24 mouse cellular contexts compared by ENCODE assay signal in the genomic region with DNA sequence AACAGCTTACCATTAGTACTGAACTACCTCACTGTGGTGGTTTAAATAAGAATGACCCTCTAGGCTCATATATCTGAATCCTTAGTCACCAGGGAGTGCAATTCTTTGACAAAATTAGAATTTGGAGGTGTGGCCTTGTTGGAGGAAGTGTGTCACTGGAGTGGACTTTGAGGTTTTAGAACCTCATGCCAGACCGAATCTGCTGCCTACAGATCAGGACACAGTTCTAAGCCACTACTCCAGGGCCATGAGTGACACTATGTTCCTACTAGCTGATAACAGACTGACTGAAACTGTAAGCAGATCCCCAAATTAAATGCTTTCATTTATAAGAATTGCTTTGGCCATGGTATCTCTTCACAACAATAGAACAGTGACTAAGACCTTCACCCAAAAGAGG.
"Had no signal": no experiment of that assay in that cellular context is flagged by ENCODE, and none has a peak within 500 bp of the region (broad histone marks: within the 10 kb centered on the region; RNA-seq: fewer than 3 reads in every experiment).

No protein-coding gene starts in this region.

- ATAC-seq: liver, embryonic 12.5 days; midbrain, embryonic 15.5 days had no signal

- H3K4me3 ChIP-seq: kidney, embryonic 15.5 days; left cerebral cortex, adult 2 months; limb, embryonic 12.5 days; limb, embryonic 15.5 days; liver, embryonic 12.5 days; liver, embryonic 15.5 days; midbrain, embryonic 12.5 days; midbrain, embryonic 15.5 days; neural tube, embryonic 12.5 days; neural tube, embryonic 15.5 days had no signal

- DNase-seq: kidney, adult 11 months; kidney, adult 8-10 months; kidney, postnatal 10 days; kidney, postnatal 36 days; layer of hippocampus, postnatal 36 days; left cerebral cortex, postnatal 4 days; lung, adult 2 months; right cerebral cortex, adult 18-20 months; right cerebral cortex, postnatal 14 days; right cerebral cortex, postnatal 4 days; thymus, adult 18-20 months; thymus, postnatal 4 days had no signal

- H3K27me3 ChIP-seq: kidney, embryonic 15.5 days; limb, embryonic 12.5 days; limb, embryonic 15.5 days; liver, embryonic 12.5 days; liver, embryonic 15.5 days; midbrain, embryonic 12.5 days; midbrain, embryonic 15.5 days; neural tube, embryonic 12.5 days; neural tube, embryonic 15.5 days had no signal

- H3K27ac ChIP-seq: kidney, embryonic 15.5 days; left cerebral cortex, adult 2 months; limb, embryonic 12.5 days; limb, embryonic 15.5 days; liver, embryonic 12.5 days; liver, embryonic 15.5 days; macrophage; midbrain, embryonic 12.5 days; midbrain, embryonic 15.5 days; neural tube, embryonic 12.5 days; neural tube, embryonic 15.5 days; stomach, postnatal 0 days had no signal

- H3K9me3 ChIP-seq: kidney, embryonic 15.5 days; limb, embryonic 12.5 days; limb, embryonic 15.5 days; liver, embryonic 12.5 days; liver, embryonic 15.5 days; midbrain, embryonic 12.5 days; midbrain, embryonic 15.5 days; neural tube, embryonic 12.5 days; neural tube, embryonic 15.5 days had no signal

- H3K9ac ChIP-seq: kidney, embryonic 15.5 days; limb, embryonic 12.5 days; limb, embryonic 15.5 days; liver, embryonic 12.5 days; liver, embryonic 15.5 days; midbrain, embryonic 12.5 days; midbrain, embryonic 15.5 days; neural tube, embryonic 12.5 days; neural tube, embryonic 15.5 days had no signal

- H3K4me2 ChIP-seq: kidney, embryonic 15.5 days; limb, embryonic 12.5 days; limb, embryonic 15.5 days; liver, embryonic 12.5 days; liver, embryonic 15.5 days; midbrain, embryonic 12.5 days; midbrain, embryonic 15.5 days; neural tube, embryonic 12.5 days; neural tube, embryonic 15.5 days had no signal

- H3K4me1 ChIP-seq: kidney, embryonic 15.5 days; limb, embryonic 12.5 days; limb, embryonic 15.5 days; liver, embryonic 12.5 days; liver, embryonic 15.5 days; midbrain, embryonic 12.5 days; midbrain, embryonic 15.5 days; neural tube, embryonic 12.5 days; neural tube, embryonic 15.5 days had no signal
